ENCODE assay signal across 9 mouse cellular contexts in genomic region chr11:84978113-84978512, GRCm38 (mm10). TPM values are rescaled to one million over a fixed set of nuclear protein-coding genes. Genes with fewer than 3 reads are reported as not detected.
DNase-seq lines count a peak whose midpoint lies in the region; ATAC-seq and TF ChIP-seq lines count a peak whose summit lies in the region.
"Had no signal": no experiment of that assay in that cellular context is flagged by ENCODE, and none has a peak within 500 bp of the region (broad histone marks: within the 10 kb centered on the region; RNA-seq: fewer than 3 reads in every experiment).

No protein-coding gene starts in this region.

- WGBS in heart, embryonic 12.5 days: 60% methylated on average over 2 of the region's 2 CpGs
- WGBS in lung, postnatal 0 days: 48% methylated on average over 2 of the region's 2 CpGs

- no peak overlapping the region for H3K9ac ChIP-seq in heart, embryonic 12.5 days
- H3K9ac ChIP-seq in lung, postnatal 0 days (replicated peaks; ENCODE audit: low read depth): no peak overlapping the region
- H3K9ac ChIP-seq: hindbrain, embryonic 15.5 days had no signal

- ATAC-seq in heart, embryonic 12.5 days (ENCODE audit: insufficient number of reproducible peaks, low FRiP score): no peak
- ATAC-seq in lung, postnatal 0 days: no peak

- no peaks in the 10 kb centered on the region for H3K9me3 ChIP-seq in heart, embryonic 12.5 days (replicated peaks)
- no peaks in the 10 kb centered on the region for H3K9me3 ChIP-seq in lung, postnatal 0 days (ENCODE audit: low read length)
- H3K9me3 ChIP-seq: hindbrain, embryonic 15.5 days had no signal

- H3K36me3 ChIP-seq in heart, embryonic 12.5 days: no peaks in the 10 kb centered on the region
- H3K36me3 ChIP-seq in lung, postnatal 0 days (ENCODE audit: insufficient read depth, low read length): no peaks in the 10 kb centered on the region
- H3K36me3 ChIP-seq: hindbrain, embryonic 15.5 days had no signal

- intact Hi-C loops in heart, postnatal 10 days (cut with DNase I): loop anchor here (1.0 to 2.0 kb wide), 2 partner anchors 19 to 60 kb away; no protein-coding TSS in a partner anchor

- H3K4me2 ChIP-seq in heart, embryonic 12.5 days: no peak overlapping the region
- no peak overlapping the region for H3K4me2 ChIP-seq in lung, postnatal 0 days (replicated peaks; ENCODE audit: low read depth, low read length)
- H3K4me2 ChIP-seq: hindbrain, embryonic 15.5 days had no signal

- H3K27ac ChIP-seq in heart, embryonic 12.5 days (ENCODE audit: poor library complexity, severe bottlenecking): no peak overlapping the region
- H3K27ac ChIP-seq in lung, postnatal 0 days (ENCODE audit: low read length): no peak overlapping the region
- H3K27ac ChIP-seq: hindbrain, embryonic 15.5 days had no signal

- no peaks in the 10 kb centered on the region for H3K27me3 ChIP-seq in heart, embryonic 12.5 days (replicated peaks)
- H3K27me3 ChIP-seq in lung, postnatal 0 days (replicated peaks; ENCODE audit: insufficient read depth, low read length): no peaks in the 10 kb centered on the region
- H3K27me3 ChIP-seq: hindbrain, embryonic 15.5 days had no signal

- H3K4me1 ChIP-seq in heart, embryonic 12.5 days (replicated peaks): 0 out of 2 replicates have a peak, but pooled peaks cover 4% of the 10 kb centered on the region
- H3K4me1 ChIP-seq in lung, postnatal 0 days (ENCODE audit: insufficient read depth, low read depth, low read length): no peaks in the 10 kb centered on the region
- H3K4me1 ChIP-seq: hindbrain, embryonic 15.5 days had no signal

- no peak for TF ChIP-seq EP300 in lung, postnatal 0 days (IDR thresholded peaks at IDR 0.05)

- H3K4me3 ChIP-seq in heart, embryonic 12.5 days: no peak overlapping the region
- no peak overlapping the region for H3K4me3 ChIP-seq in lung, postnatal 0 days (ENCODE audit: low read depth, low read length)
- H3K4me3 ChIP-seq: hindbrain, embryonic 15.5 days had no signal

- TF ChIP-seq CTCF in lung, postnatal 0 days (IDR thresholded peaks at IDR 0.05): peak; percentile 80

- DNase-seq in heart, postnatal 10 days: peak; percentile 39 to 56
- DNase-seq in urinary bladder, postnatal 14 days (ENCODE audit: low spot score): peak; percentile 18
- DNase-seq in urinary bladder, postnatal 4 days (ENCODE audit: low spot score in 2 of 2): no peak
- peak; percentile 81 for DNase-seq in embryo, embryonic 10 days (ENCODE audit: low spot score)
- DNase-seq in lung, postnatal 0 days (ENCODE audit: low spot score): peak; percentile 46
- DNase-seq in ovary, postnatal 36 days (ENCODE audit: low spot score): no peak
- no peak for DNase-seq in urinary bladder, postnatal 25 days (ENCODE audit: low spot score)

RNA-seq across cellular contexts. Expression of gene Car4, which starts 20.5 kb away (rescaled TPM):
- 10 to 100 TPM; 46.9 to 55.9 TPM for total RNA-seq in heart, postnatal 10 days (2021)
- 4.3 and 4.8 TPM in 2 replicates for polyA plus RNA-seq in heart, embryonic 12.5 days (2016; fragmentation: Nextera tagmentation; extraction: Ambion mirVana)
- polyA plus RNA-seq in lung, postnatal 0 days (2015; fragmentation: Nextera tagmentation; extraction: Ambion mirVana): 172 and 190 TPM in 2 replicates

Comparison
In these comparisons a context has a peak if more than half of its experiments do, and no peak if none do; other contexts are left out.
1. DNase-seq: peak in heart, postnatal 10 days (2 of 2), urinary bladder, postnatal 14 days (single experiment), embryo, embryonic 10 days (single experiment) and lung, postnatal 0 days (single experiment); none in urinary bladder, postnatal 4 days (0 of 2), ovary, postnatal 36 days (single experiment) and urinary bladder, postnatal 25 days (single experiment).
2. RNA of gene Car4, which starts 20.5 kb away (polyA plus RNA-seq): 172 to 190 TPM in lung, postnatal 0 days; 4.3 to 4.8 TPM in heart, embryonic 12.5 days; every median in the first group is over 10 times any median in the second.